Mouse (Mus musculus) E14TG2a.4 (cell line): ENCODE results near the gene Odf3l2.
A peak's percentile ranks its signal among the peaks of the same experiment; 100 is the strongest.

Experiments used
- H3K27me3 ChIP-seq: 2 replicates; pipeline ENCODE4 v1.6.1; 2014; ENCODE audit warnings: low read length, control low read depth; ENCODE audit not compliant: insufficient read depth
- H3K36me3 ChIP-seq: 2 replicates; pipeline ENCODE4 v1.6.1; 2014; ENCODE audit warnings: low read length, control low read depth; ENCODE audit not compliant: insufficient read depth
- H3K4me1 ChIP-seq: replicated peaks from 2 replicates; pipeline ENCODE4 v1.6.1; 2014; ENCODE audit warnings: low read depth, low read length, control low read depth
- H3K4me3 ChIP-seq: replicated peaks from 2 replicates; pipeline ENCODE4 v1.5.1; 2014; ENCODE audit warnings: mild to moderate bottlenecking, low read length
- H3K9me3 ChIP-seq: 2 replicates; pipeline ENCODE4 v1.6.1; 2014; ENCODE audit warnings: low read length, control low read depth
- CTCF ChIP-seq: conservative IDR thresholded peaks from 2 replicates; pipeline ENCODE4 v1.5.1; 2014; ENCODE audit warnings: low read length
- NANOG ChIP-seq: IDR thresholded peaks from 2 replicates; pipeline ENCODE4 v1.6.1; 2014; ENCODE audit warnings: borderline replicate concordance, low read length, mixed read lengths
- POU5F1 ChIP-seq: IDR thresholded peaks from 2 replicates; pipeline ENCODE4 v1.6.1; 2014; ENCODE audit warnings: low read length, borderline replicate concordance

The Odf3l2 gene

GRCm38 (mm10) chr10:79666493-79666892 is 21.0 kb upstream of the Odf3l2 start:
- Histone ChIP-seq H3K4me1 (peaks cover 59% of the 10 kb centered on the region), H3K4me3 (peak overlapping the region; percentile 45), H3K27me3 (no peaks in the 10 kb centered on the region), H3K9me3 (no peaks in the 10 kb centered on the region), H3K36me3 (peaks cover 6% of the 10 kb centered on the region)
- TF ChIP-seq CTCF (no peak; the same call in 1 of the 2 replicates), NANOG (no peak), POU5F1 (no peak)

- Histone ChIP-seq H3K9me3 (no peaks in the 10 kb centered on the region), H3K27me3 (no peaks in the 10 kb centered on the region), H3K4me3 (peak overlapping the region; percentile 73), H3K36me3 (no peaks in the 10 kb centered on the region), H3K4me1 (peaks cover 73% of the 10 kb centered on the region)
- no peak for TF ChIP-seq NANOG
- no peak for TF ChIP-seq POU5F1
- no peak for TF ChIP-seq CTCF
Observed at GRCm38 (mm10) chr10:79665051-79665450, 19.5 kb upstream of the Odf3l2 start.

GRCm38 (mm10) chr10:79664131-79664665 is 18.7 kb upstream of the Odf3l2 start, which contains the start of gene Madcam1:
Gene Madcam1 (plus strand): TSS chr10:79664559.
- H3K36me3 ChIP-seq: no peaks in the 10 kb centered on the region
- peak within 1 kb of the TSS; percentile 73 for H3K4me3 ChIP-seq
- no peaks in the 10 kb centered on the region for H3K27me3 ChIP-seq
- peaks cover 73% of the 10 kb centered on the region for H3K4me1 ChIP-seq
- no peak for TF ChIP-seq POU5F1
- peak; percentile 100 for TF ChIP-seq CTCF
- H3K9me3 ChIP-seq: no peaks in the 10 kb centered on the region

- no peaks in the 10 kb centered on the region for H3K27me3 ChIP-seq
- H3K4me3 ChIP-seq: peak overlapping the region; percentile 71
- TF ChIP-seq NANOG (no peak), CTCF (no peak), POU5F1 (no peak)
- H3K9me3 ChIP-seq: no peaks in the 10 kb centered on the region
- no peaks in the 10 kb centered on the region for H3K36me3 ChIP-seq
- peaks cover 69% of the 10 kb centered on the region for H3K4me1 ChIP-seq
Observed at GRCm38 (mm10) chr10:79661861-79662260, 16.3 kb upstream of the Odf3l2 start.

- Histone ChIP-seq H3K36me3 (no peaks in the 10 kb centered on the region), H3K9me3 (no peaks in the 10 kb centered on the region), H3K27me3 (peaks cover 12% of the 10 kb centered on the region; the same call in 1 of the 2 replicates), H3K4me1 (peaks cover 54% of the 10 kb centered on the region), H3K4me3 (no peak overlapping the region)
- peak; percentile 71 for TF ChIP-seq CTCF
- TF ChIP-seq POU5F1: no peak
Observed at GRCm38 (mm10) chr10:79660298-79660697, 14.8 kb upstream of the Odf3l2 start.

- H3K4me3 ChIP-seq: no peak overlapping the region
- H3K4me1 ChIP-seq: peaks cover 40% of the 10 kb centered on the region
- no peaks in the 10 kb centered on the region for H3K9me3 ChIP-seq
- H3K36me3 ChIP-seq: no peaks in the 10 kb centered on the region
- TF ChIP-seq CTCF (peak; percentile 48), POU5F1 (no peak), NANOG (no peak)
- peaks cover 16% of the 10 kb centered on the region; the same call in 1 of the 2 replicates for H3K27me3 ChIP-seq
Observed at GRCm38 (mm10) chr10:79658829-79659228, 13.3 kb upstream of the Odf3l2 start.

- Histone ChIP-seq H3K36me3 (no peaks in the 10 kb centered on the region), H3K4me1 (peaks cover 3% of the 10 kb centered on the region), H3K9me3 (no peaks in the 10 kb centered on the region), H3K27me3 (peaks cover 32% of the 10 kb centered on the region), H3K4me3 (no peak overlapping the region)
- TF ChIP-seq NANOG (no peak), POU5F1 (no peak), CTCF (no peak)
Observed at GRCm38 (mm10) chr10:79654946-79655395, 9.4 kb upstream of the Odf3l2 start.

GRCm38 (mm10) chr10:79652789-79653188 is 7.3 kb upstream of the Odf3l2 start:
- no peaks in the 10 kb centered on the region for H3K4me1 ChIP-seq
- H3K9me3 ChIP-seq: no peaks in the 10 kb centered on the region
- H3K36me3 ChIP-seq: no peaks in the 10 kb centered on the region
- peaks cover 32% of the 10 kb centered on the region for H3K27me3 ChIP-seq
- no peak overlapping the region for H3K4me3 ChIP-seq
- TF ChIP-seq POU5F1 (no peak), CTCF (no peak), NANOG (no peak)

GRCm38 (mm10) chr10:79649070-79649751 is 3.7 kb upstream of the Odf3l2 start:
- Histone ChIP-seq H3K36me3 (no peaks in the 10 kb centered on the region), H3K27me3 (peaks cover 17% of the 10 kb centered on the region), H3K4me3 (no peak overlapping the region), H3K4me1 (peaks cover 14% of the 10 kb centered on the region), H3K9me3 (no peaks in the 10 kb centered on the region)
- peak; percentile 98 for TF ChIP-seq CTCF
- TF ChIP-seq POU5F1: no peak
